Mouse (Mus musculus) cerebellum, adult 2 months (tissue): ENCODE measurements around the gene Asgr2. TPM values are rescaled to one million over a fixed set of nuclear protein-coding genes. Genes with fewer than 3 reads are reported as not detected.
"Not testable (repeated sequence)": the region's sequence is repeated elsewhere in the genome, so short reads cannot be mapped to it uniquely, and the experiment has no call there.

ENCODE experiments used
- DNase-seq, 2 experiments: peaks; one replicate each; pipeline ENCODE4 v3.0.0; 2021
- H3K27ac ChIP-seq: fragments of 200-500 bp; 2 replicates; pipeline ENCODE4 v1.5.1; 2012; ENCODE audit warnings: low read length, control low read depth, inconsistent platforms; ENCODE audit not compliant: insufficient read depth
- H3K27me3 ChIP-seq: fragments of 200-500 bp; 2 replicates; pipeline ENCODE4 v1.6.1; 2012; ENCODE audit warnings: inconsistent platforms, mild to moderate bottlenecking, low read length, moderate library complexity; ENCODE audit not compliant: control insufficient read depth, insufficient read depth
- H3K4me1 ChIP-seq: fragments of 200-500 bp; 2 replicates; pipeline ENCODE4 v1.6.1; 2011; ENCODE audit warnings: low read length; ENCODE audit not compliant: control insufficient read depth, insufficient read depth
- H3K4me3 ChIP-seq: fragments of 200-500 bp; replicated peaks from 2 replicates; pipeline ENCODE3; 2011; ENCODE audit warnings: mild to moderate bottlenecking, low read depth, low read length, control low read depth; ENCODE audit not compliant: insufficient read depth
- CTCF ChIP-seq: fragments of 200-500 bp; IDR thresholded peaks from 2 replicates; pipeline ENCODE4 v1.5.1; 2011; ENCODE audit warnings: low read depth, mild to moderate bottlenecking, control low read depth, low read length, moderate library complexity, borderline replicate concordance; ENCODE audit not compliant: insufficient read depth
- POLR2A ChIP-seq: fragments of 200-500 bp; IDR thresholded peaks from 2 replicates; pipeline ENCODE4 v1.6.1; 2011; ENCODE audit warnings: low read length, control low read depth, borderline replicate concordance; ENCODE audit not compliant: insufficient read depth
- WGBS: fragments of 180-500 bp; shearing (Covaris S2); methylation state at CpG from one replicate; pipeline ENCODE4 v1.1.7; 2018; 5-methylcytosine and 5-hydroxymethylcytosine counted together
- polyA plus RNA-seq: library from polyadenylated mRNA; depleted of rRNA; stranded (reverse); fragments of >200 nt; gene quantifications from 2 replicates; pipeline ENCODE4 v1.2.3, GENCODE M21; 2012

Gene Asgr2
- polyA plus RNA-seq, 1 experiment: 0.11 TPM

DNA sequence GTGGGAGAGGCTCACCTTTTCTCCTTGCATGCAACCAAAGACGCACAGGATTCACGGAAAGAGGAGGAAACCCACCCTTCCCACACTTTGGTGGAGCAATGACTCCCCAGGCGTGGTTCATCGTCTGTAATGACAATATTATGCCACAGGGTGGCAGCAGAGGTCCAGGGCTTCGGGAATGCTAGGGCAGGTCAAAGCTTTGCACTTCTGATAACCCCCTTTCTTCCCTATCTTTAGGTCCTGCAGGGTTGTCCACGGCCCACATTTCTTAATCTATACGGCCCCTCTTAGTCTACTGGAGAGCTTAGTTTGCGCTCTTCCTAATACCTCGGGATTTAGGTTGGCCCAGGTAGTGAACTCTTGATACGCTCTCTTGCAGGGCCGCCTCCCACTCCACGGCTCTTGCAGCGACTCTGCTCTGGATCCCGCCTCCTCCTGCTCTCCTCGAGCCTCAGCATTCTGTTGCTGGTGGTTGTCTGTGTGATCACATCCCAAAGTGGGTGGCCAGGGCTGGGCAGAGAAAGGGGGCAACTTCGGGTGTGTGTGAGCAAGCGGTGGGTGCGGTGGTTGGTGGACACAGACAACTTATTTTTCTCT, 36.7 kb upstream of the Asgr2 start:
- 24% methylated on average over 18 of the region's 18 CpGs for WGBS
- no peak overlapping the region for H3K27ac ChIP-seq
- peak; percentile 67 to 81 for DNase-seq
- no peak overlapping the region for H3K4me3 ChIP-seq
- H3K4me1 ChIP-seq: peaks cover 7% of the 10 kb centered on the region
- TF ChIP-seq POLR2A (no peak), CTCF (peak; percentile 95)
- H3K27me3 ChIP-seq: no peaks in the 10 kb centered on the region

DNA sequence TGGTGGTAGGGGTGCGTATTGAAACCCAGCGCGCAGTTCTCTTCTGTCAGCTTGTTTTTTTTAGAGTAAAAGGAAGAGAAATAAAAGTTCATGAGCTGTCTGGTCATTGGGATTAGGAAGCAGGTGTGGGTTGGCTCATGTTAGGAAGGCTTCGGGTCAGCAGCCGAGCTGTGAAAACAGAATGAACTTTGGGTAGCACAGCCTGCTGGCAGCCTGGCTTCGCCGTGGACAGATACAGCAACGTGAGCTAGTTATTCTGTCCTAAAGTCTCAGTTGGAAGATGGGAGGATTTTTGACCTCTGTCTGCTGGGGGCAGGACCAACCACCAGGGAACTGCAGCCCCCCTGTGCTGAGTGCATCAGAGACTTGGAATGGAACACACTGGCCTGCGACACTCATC, 34.6 kb upstream of the Asgr2 start:
- Histone ChIP-seq H3K4me1 (peaks cover 7% of the 10 kb centered on the region), H3K27ac (no peak overlapping the region), H3K27me3 (no peaks in the 10 kb centered on the region), H3K4me3 (no peak overlapping the region)
- WGBS: 58% methylated on average over 9 of the region's 9 CpGs
- TF ChIP-seq CTCF (no peak), POLR2A (no peak)
- no peak for DNase-seq

DNA sequence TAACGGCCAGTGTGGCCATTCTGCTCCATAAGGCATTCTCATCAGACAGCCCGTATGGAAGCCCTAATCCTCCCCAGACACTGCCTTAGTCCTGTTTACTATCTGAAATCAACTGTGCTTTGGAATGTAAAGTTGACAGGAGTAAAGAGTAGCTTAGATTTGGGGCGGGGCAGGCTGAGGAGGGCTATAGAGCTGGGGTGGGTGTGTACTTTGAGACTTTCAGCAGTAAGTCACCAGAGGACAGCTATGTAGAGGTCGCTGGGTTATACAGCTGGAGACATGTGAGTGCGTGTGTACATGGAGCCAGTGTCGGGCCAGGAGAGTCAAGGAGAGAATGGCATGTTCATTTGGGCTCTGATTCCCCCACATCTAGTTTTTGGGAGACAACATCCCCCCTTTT, 32.5 kb upstream of the Asgr2 start:
- Histone ChIP-seq H3K27ac (no peak overlapping the region), H3K4me1 (no peaks in the 10 kb centered on the region), H3K27me3 (no peaks in the 10 kb centered on the region), H3K4me3 (no peak overlapping the region)
- TF ChIP-seq CTCF (no peak), POLR2A (no peak)
- DNase-seq: no peak
- 77% methylated on average over 6 of the region's 6 CpGs for WGBS

DNA sequence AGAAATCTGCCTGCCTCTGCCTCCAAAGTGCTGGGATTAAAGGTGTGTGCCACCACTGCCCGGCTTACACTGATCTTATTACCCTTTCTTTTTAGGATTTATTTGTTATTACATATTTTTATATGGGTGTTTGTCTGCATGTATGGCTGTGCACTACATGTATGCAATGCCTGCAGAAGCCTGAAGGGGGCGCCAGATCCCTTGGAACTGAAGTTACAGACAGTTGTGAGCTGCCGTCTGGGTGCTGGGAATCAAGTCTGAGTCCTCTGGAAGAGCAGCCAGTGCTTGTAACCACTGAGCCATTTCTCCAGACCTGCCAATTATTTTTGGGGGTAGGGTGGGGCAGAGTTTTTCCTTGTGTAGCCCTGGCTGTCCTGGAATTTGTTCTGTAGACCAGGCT, 29.4 kb upstream of the Asgr2 start:
- H3K27ac ChIP-seq: no peak overlapping the region
- no peak overlapping the region for H3K4me3 ChIP-seq
- no peaks in the 10 kb centered on the region for H3K27me3 ChIP-seq
- WGBS: 65% methylated on average over 3 of the region's 3 CpGs
- DNase-seq: no peak
- H3K4me1 ChIP-seq: no peaks in the 10 kb centered on the region
- TF ChIP-seq POLR2A (no peak), CTCF (no peak)

DNA sequence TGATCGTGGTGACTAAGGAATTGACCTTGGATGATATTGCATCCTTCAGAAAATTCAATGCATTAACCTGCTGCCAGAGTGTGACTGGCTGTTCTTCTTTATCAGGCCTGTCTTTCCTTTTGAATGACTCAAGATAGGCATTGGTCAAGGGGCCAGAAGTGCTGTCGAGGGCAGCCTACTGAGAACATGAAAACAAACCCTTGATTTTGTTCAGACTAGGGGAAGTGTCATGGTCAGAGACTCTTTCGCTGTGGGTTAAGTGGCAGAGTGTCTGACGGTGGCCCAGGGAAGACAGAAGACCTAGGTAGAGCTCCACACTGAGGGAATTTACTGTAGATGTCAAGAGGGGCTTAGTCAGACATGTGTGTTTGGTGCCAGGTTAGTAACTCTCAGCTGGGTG, 25.7 kb upstream of the Asgr2 start:
- no peak for TF ChIP-seq CTCF
- no peak for TF ChIP-seq POLR2A
- no peak overlapping the region for H3K27ac ChIP-seq

DNA sequence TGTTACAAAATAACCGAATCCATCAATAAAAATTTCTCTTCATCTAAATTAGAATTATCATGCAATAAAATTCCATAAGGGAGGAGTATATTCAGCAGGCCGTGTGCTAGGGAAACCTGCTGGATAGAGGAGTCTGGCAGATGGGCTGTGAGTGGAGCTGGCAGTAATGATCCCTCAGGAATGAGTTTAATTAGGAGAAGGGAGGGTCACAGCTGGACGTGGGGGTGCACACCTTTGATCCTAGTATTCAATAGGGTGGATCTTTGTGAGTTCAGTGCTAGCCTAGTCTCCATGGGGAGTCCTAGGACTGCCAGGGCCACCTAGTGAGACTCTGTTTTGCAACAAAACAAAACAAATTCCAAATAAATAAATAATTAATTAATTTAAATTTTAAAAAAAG, 24.2 kb upstream of the Asgr2 start:
- DNase-seq: no peak
- no peak overlapping the region for H3K4me3 ChIP-seq
- H3K4me1 ChIP-seq: no peaks in the 10 kb centered on the region
- TF ChIP-seq POLR2A (no peak), CTCF (no peak)
- H3K27ac ChIP-seq: no peak overlapping the region
- no peaks in the 10 kb centered on the region for H3K27me3 ChIP-seq
- 45% methylated on average over 3 of the region's 3 CpGs for WGBS

More for the DNA sequence above, 25.7 kb upstream of the Asgr2 start:
- 82% methylated on average over 4 of the region's 4 CpGs for WGBS
- DNase-seq: no peak
- Histone ChIP-seq H3K4me1 (no peaks in the 10 kb centered on the region), H3K27me3 (no peaks in the 10 kb centered on the region), H3K4me3 (no peak overlapping the region)

DNA sequence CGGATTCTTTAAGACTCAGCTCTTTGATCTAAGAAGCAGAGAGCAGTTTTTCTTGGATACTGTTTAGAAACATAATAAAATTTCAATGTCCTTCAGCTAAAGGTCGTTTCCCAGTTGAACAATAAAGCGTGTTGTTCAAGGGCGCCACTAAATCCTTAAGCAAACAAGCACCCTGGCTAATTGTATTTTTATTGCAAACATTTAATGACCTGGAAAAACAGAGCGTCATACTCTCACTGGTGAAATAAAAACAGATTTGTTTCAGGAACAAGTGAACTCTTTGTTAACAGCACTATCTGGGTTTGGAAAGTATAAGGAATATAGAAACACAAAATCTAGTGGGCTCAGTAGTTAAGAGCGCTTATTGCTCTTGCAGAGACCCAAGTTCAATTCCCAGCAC, 22.4 kb upstream of the Asgr2 start:
- Histone ChIP-seq H3K27ac (no peak overlapping the region), H3K4me1 (no peaks in the 10 kb centered on the region), H3K27me3 (no peaks in the 10 kb centered on the region), H3K4me3 (no peak overlapping the region)
- DNase-seq: no peak
- TF ChIP-seq CTCF (no peak), POLR2A (no peak)
- WGBS: 83% methylated on average over 6 of the region's 6 CpGs

DNA sequence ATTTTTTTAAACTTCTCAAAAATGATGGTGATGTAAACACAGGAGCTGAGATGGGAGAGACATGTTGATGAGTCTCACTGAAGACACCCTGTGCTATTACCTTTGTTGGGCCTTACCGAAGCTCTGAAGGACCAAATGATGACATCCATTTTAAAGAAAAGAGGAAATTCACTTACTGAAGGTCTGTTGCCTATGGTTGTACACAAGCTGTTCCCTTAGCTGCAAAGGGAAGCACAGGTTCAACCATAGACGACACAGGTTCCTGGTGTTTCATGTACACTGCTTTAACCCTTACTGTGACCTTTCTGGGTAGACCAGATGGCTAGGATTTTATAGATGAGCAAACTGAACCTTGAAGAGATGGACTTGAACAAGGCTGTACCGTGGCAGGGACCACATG, 21.8 kb upstream of the Asgr2 start:
- not testable (repeated sequence) for H3K4me3 ChIP-seq, H3K27me3 ChIP-seq
- 82% methylated on average over 3 of the region's 3 CpGs for WGBS

More for the DNA sequence above, 21.8 kb upstream of the Asgr2 start:
- not testable (repeated sequence) for H3K4me1 ChIP-seq, DNase-seq, H3K27ac ChIP-seq
